Mouse (Mus musculus) liver, postnatal 0 days (tissue): Measurements from ENCODE around the gene Wdr70. TPM values are rescaled to one million over a fixed set of nuclear protein-coding genes. Genes with fewer than 3 reads are reported as not detected.
"Not testable (repeated sequence)": the region's sequence is repeated elsewhere in the genome, so short reads cannot be mapped to it uniquely, and the experiment has no call there.

ENCODE experiments used
- ATAC-seq: fragments of 200-750 bp; cut with Nextera tagmentation; 2 replicates; pipeline ENCODE4 v1.8.0; 2017; ENCODE audit warnings: mild to moderate bottlenecking, moderate library complexity
- DNase-seq: peaks from one replicate; pipeline ENCODE4 v3.0.0-alpha.2; 2016
- H3K27ac ChIP-seq: fragments of 300-500 bp; sonication (generic); 2 replicates; pipeline ENCODE4 v1.5.1; 2014; ENCODE audit warnings: antibody characterized with exemption, moderate library complexity, mild to moderate bottlenecking, low read depth
- H3K27me3 ChIP-seq: fragments of 300-500 bp; sonication (generic); 2 replicates; pipeline ENCODE4 v1.6.1; 2014; ENCODE audit warnings: low read length, control low read depth, mixed read lengths; ENCODE audit not compliant: insufficient read depth
- H3K36me3 ChIP-seq: fragments of 300-500 bp; sonication (generic); replicated peaks from 2 replicates; pipeline ENCODE4 v1.6.1; 2014; ENCODE audit warnings: mild to moderate bottlenecking, control low read depth, low read length, moderate library complexity, mixed read lengths; ENCODE audit not compliant: insufficient read depth
- H3K4me1 ChIP-seq: fragments of 300-500 bp; sonication (generic); 2 replicates; pipeline ENCODE4 v1.6.1; 2014; ENCODE audit warnings: antibody characterized with exemption, mild to moderate bottlenecking, control low read depth; ENCODE audit not compliant: insufficient read depth
- H3K4me2 ChIP-seq: fragments of 300-500 bp; sonication (generic); 2 replicates; pipeline ENCODE4 v1.6.1; 2014; ENCODE audit warnings: low read depth, mild to moderate bottlenecking, low read length, moderate library complexity, mixed read lengths
- H3K4me3 ChIP-seq: fragments of 300-500 bp; sonication (generic); 2 replicates; pipeline ENCODE4 v1.5.1; 2014; ENCODE audit warnings: low read depth, low read length
- H3K9ac ChIP-seq: fragments of 300-500 bp; sonication (generic); replicated peaks from 2 replicates; pipeline ENCODE4 v1.6.1; 2014; ENCODE audit warnings: mild to moderate bottlenecking, moderate library complexity
- H3K9me3 ChIP-seq: fragments of 300-500 bp; sonication (generic); 2 replicates; pipeline ENCODE4 v1.6.1; 2016; ENCODE audit warnings: mild to moderate bottlenecking, control low read depth, low read length, mixed read lengths
- CTCF ChIP-seq: sonication (generic); IDR thresholded peaks from 2 replicates; pipeline ENCODE4 v1.5.1; 2016; ENCODE audit warnings: antibody characterized with exemption, low read depth
- EP300 ChIP-seq: IDR thresholded peaks from 2 replicates; pipeline ENCODE4 v1.6.1; 2016; ENCODE audit warnings: antibody characterized with exemption, low read depth, mild to moderate bottlenecking
- WGBS: fragments of 180-500 bp; shearing (Covaris S2); extraction: QIAGEN DNeasy Blood & Tissue Kit; methylation state at CpG from one replicate; pipeline ENCODE4 v1.1.7; 2014; ENCODE audit not compliant: insufficient replicate concordance; 5-methylcytosine and 5-hydroxymethylcytosine counted together
- polyA plus RNA-seq: library from polyadenylated mRNA; unstranded; fragments of >200 nt; fragmentation: Nextera tagmentation; extraction: Ambion mirVana; gene quantifications from 2 replicates; pipeline ENCODE4 v1.2.1, GENCODE M21; 2015

Gene Wdr70
- polyA plus RNA-seq, 1 experiment from 2014 or later, result 15.5 TPM

DNA sequence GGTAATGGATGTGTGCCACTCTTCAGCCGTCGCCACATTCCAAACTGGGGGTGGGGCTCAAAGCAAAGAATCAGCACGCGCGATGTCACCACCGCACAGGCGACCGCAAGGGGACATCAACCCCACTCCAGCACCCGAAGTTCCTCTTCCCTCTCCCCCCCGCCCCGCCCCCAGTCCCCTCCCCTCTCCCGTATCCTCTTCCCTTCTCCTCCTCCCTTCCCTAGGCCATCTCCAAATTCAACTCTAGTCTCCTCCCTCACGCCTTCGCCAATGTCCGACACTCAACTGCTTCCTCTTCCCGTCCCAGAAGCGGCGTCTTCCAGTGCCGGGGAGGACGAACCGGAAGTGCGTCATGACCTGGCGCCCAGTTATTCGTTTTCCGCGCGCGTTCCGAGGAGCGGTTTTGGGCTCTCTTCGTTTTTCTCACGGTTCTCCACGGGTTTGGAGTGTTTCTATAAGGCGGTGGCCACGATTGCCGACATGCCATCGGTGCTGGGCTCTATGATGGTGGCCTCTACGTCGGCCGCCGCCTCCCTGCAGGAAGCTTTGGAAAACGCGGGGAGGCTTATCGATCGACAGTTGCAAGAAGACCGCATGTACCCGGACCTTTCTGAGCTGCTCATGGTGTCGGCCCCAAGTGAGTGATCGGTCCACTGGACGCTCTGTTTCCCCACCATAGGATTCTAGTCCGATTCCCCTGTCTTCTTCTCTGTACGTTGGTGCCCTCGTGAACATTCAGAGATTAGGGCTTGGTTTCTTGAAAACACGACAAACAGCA lies 10.1 kb upstream of the Wdr70 start, which contains the start of gene Nup155:
TSS of gene Nup155 (plus strand) at position 308 of the 778 bp plus-strand sequence.
- DNase-seq, result peak; percentile 94
- H3K9me3 ChIP-seq, result no peaks in the 10 kb centered on the region

DNA sequence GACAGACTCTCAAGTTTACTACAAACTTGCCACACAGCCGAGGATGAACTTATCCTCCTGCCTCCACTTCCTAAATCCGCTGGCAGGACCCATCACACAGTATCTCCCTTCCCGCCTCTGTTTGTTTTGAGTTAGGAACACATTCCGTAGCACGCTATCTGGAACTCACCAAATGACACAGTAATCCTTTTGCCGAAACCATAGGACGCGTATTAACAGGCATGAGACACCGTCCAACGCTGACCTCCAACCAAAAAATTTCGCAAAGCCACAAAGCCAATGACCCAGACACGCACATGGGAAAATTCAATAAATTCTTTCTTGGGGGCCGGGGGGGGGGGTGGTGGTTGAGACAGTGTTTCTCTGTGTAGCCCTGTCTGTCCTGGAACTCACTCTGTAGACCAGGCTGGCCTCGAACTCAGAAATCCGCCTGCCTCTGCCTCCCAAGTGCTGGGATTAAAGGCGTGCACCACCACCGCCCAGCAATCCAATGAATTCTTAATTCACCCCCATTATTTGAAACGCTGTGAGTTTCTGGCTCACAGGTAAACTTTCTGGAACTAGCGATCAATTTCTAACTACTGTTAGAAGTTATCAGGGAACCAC lies 9.5 kb upstream of the Wdr70 start:
- 40% methylated on average over 19 of the region's 19 CpGs for WGBS
- DNase-seq, result no peak
- Histone ChIP-seq H3K4me2 (peak overlapping the region; percentile 75), H3K27ac (peak overlapping the region; percentile 82), H3K4me1 (peaks cover 11% of the 10 kb centered on the region), H3K9me3 (no peaks in the 10 kb centered on the region), H3K36me3 (peaks cover 14% of the 10 kb centered on the region), H3K4me3 (peak overlapping the region; percentile 95), H3K27me3 (no peaks in the 10 kb centered on the region), H3K9ac (peak overlapping the region; percentile 91; the same call in 1 of the 2 replicates)
- peak; percentile 28 for ATAC-seq
- TF ChIP-seq CTCF, result no peak
- TF ChIP-seq EP300, result no peak

More for the DNA sequence above, 10.1 kb upstream of the Wdr70 start, which contains the start of gene Nup155:
- Histone ChIP-seq H3K4me1 (peaks cover 11% of the 10 kb centered on the region), H3K4me3 (peak within 1 kb of the TSS; percentile 95), H3K9ac (peak within 1 kb of the TSS; percentile 91), H3K36me3 (peaks cover 18% of the 10 kb centered on the region), H3K4me2 (peak within 1 kb of the TSS; percentile 75), H3K27me3 (no peaks in the 10 kb centered on the region), H3K27ac (peak within 1 kb of the TSS; percentile 82)
- TF ChIP-seq CTCF, result peak; percentile 23; the same call in 1 of the 2 replicates
- TF ChIP-seq EP300, result no peak
- ATAC-seq, result peak; percentile 98
- under 1% methylated on average over 54 of the region's 54 CpGs for WGBS

DNA sequence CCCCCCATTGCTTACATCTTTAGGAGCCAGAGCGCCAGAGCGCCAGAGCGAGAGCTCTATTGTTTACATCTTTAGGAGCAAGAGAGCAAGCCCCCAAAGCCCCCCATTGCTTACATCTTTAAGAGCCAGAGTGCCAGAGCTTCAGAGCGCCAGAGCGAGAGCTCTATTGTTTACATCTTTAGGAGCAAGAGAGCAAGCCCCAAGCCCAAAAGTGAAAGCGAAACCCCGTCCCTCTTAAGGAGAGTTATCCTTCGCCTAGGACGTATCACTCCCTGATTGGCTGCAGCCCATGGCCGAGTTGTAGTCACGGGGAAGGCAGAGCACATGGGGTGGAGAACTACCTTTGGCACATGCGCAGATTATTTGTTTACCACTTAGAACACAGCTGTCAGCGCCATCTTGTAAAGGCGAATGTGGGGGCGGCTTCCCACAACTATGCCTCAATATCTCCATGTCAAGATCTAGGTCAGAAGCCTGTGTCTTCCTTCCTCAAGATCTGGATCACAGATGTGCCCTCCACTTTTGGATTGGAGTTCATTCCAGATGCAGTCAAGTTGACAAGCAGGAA lies 3.0 kb upstream of the Wdr70 start:
- DNase-seq, H3K4me2 ChIP-seq, H3K4me1 ChIP-seq, H3K27ac ChIP-seq, H3K9ac ChIP-seq, H3K27me3 ChIP-seq, H3K9me3 ChIP-seq, H3K36me3 ChIP-seq, ATAC-seq, H3K4me3 ChIP-seq: not testable (repeated sequence)
- 85% methylated on average over 13 of the region's 15 CpGs for WGBS

DNA sequence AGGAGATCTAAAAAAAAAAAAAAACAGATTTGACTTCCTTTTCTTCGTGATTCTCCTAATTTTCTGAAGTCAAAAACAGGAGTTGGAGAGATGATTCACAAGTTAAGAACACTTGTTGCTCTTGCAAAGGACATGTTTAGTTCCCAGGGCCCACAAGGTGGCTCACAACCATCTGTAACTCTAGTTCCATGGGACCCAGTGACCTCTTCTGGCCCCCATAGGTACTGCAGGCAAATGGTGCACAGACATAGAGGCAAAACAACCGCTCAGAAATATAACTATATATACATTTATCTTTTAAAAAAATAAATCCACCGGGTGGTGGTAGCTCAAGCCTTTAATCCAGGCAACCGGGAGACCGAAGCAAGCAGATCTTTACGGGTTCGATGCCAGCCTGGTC lies 1.2 kb downstream of the Wdr70 start:
- Histone ChIP-seq H3K4me1 (0 out of 2 replicates have a peak, but pooled peaks cover 2% of the 10 kb centered on the region), H3K4me3 (peak overlapping the region; percentile 89), H3K9me3 (no peaks in the 10 kb centered on the region), H3K36me3 (peaks cover 18% of the 10 kb centered on the region; the same call in 1 of the 2 replicates), H3K9ac (no peak overlapping the region), H3K27me3 (no peaks in the 10 kb centered on the region), H3K27ac (no peak overlapping the region), H3K4me2 (peak overlapping the region; percentile 85)
- 18% methylated on average over 7 of the region's 7 CpGs for WGBS
- DNase-seq (peak; percentile 84), ATAC-seq (peak; percentile 62)
- TF ChIP-seq EP300 (no peak), CTCF (peak; percentile 91)

DNA sequence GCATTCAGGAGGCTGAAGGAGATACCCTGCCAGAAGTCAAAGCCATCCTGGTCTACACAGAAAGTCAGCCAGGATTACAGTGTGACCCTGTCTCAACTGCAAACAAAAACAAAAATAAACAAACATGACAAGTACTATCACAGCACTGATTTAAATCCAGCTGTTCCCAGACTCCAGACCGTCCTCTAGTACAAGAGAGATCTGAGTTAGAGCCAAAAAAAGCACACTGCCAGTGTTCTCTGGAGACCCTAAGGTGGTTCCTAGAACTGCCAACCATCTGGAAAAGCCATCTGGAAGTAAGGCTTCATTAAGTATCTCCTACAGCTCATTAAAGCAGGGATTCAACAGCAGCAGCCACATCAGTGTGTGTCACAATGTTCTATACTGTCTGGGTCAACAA lies 6.3 kb downstream of the Wdr70 start:
- WGBS, result 96% methylated on average over 1 of the region's 1 CpGs
- not testable (repeated sequence) for DNase-seq, ATAC-seq, H3K27ac ChIP-seq, H3K27me3 ChIP-seq, H3K9ac ChIP-seq, H3K4me1 ChIP-seq, H3K4me2 ChIP-seq, H3K9me3 ChIP-seq, H3K4me3 ChIP-seq
- H3K36me3 ChIP-seq, result peaks cover 25% of the 10 kb centered on the region; the same call in 1 of the 2 replicates

DNA sequence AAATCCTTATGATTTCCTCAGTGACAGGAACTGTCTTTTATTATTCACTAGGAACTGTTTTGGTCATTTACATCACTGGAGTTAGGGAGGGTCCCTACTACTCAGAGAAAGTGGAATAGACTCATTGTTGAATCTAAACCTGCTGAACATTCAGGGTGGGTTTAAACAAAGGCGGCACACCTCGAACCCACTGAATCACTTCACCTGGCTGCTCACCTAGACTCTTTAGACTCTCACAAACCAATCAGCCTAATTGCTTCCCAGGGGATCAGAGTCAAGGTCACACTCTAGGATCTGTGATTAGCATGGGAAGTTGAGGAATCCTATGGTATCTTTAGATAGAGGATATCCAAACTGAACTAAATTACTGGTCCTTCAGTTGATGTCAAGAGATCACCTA lies 8.3 kb downstream of the Wdr70 start:
- WGBS, result 95% methylated on average over 2 of the region's 2 CpGs
- H3K36me3 ChIP-seq, result peaks cover 17% of the 10 kb centered on the region; the same call in 1 of the 2 replicates
- H3K9me3 ChIP-seq, result no peaks in the 10 kb centered on the region
- DNase-seq (no peak), ATAC-seq (no peak)
- H3K9ac ChIP-seq, result no peak overlapping the region
- TF ChIP-seq CTCF, result no peak
- no peak for TF ChIP-seq EP300
- no peaks in the 10 kb centered on the region for H3K4me1 ChIP-seq
- no peak overlapping the region for H3K4me2 ChIP-seq
- no peaks in the 10 kb centered on the region for H3K27me3 ChIP-seq
- H3K4me3 ChIP-seq, result no peak overlapping the region
- H3K27ac ChIP-seq, result no peak overlapping the region
